Mouse (Mus musculus) embryonic facial prominence, embryonic 10.5 days (tissue): ENCODE measurements at regions not wholly inside any gene's neighbourhood (a gene's known extent, or its start where the extent isn't known, plus 50 kb on each side); places are given as distances from the start of the nearest gene placed in this dataset.
A peak's percentile ranks its signal among the peaks of the same experiment; 100 is the strongest.
"Not testable (repeated sequence)": the region's sequence is repeated elsewhere in the genome, so short reads cannot be mapped to it uniquely, and the experiment has no call there.

Source experiments
- DNase-seq: peaks from one replicate; pipeline ENCODE4 v3.0.0-alpha.2; 2017; ENCODE audit warnings: low spot score
- H3K27ac ChIP-seq: fragments of 300-500 bp; sonication (generic); replicated peaks from 2 replicates; pipeline ENCODE4 v1.5.1; 2016; ENCODE audit warnings: mild to moderate bottlenecking
- H3K27me3 ChIP-seq: fragments of 300-500 bp; sonication (generic); replicated peaks from 2 replicates; pipeline ENCODE4 v1.6.1; 2016; ENCODE audit warnings: low read depth, mild to moderate bottlenecking; ENCODE audit not compliant: poor library complexity, severe bottlenecking
- H3K36me3 ChIP-seq: fragments of 300-500 bp; sonication (generic); replicated peaks from 2 replicates; pipeline ENCODE4 v1.6.1; 2016; ENCODE audit warnings: mild to moderate bottlenecking, moderate library complexity
- H3K4me1 ChIP-seq: fragments of 300-500 bp; sonication (generic); 2 replicates; pipeline ENCODE4 v1.6.1; 2016
- H3K4me3 ChIP-seq: fragments of 300-500 bp; sonication (generic); 2 replicates; pipeline ENCODE4 v1.5.1; 2016; ENCODE audit warnings: mild to moderate bottlenecking, moderate library complexity
- H3K9me3 ChIP-seq: fragments of 300-500 bp; sonication (generic); 2 replicates; pipeline ENCODE4 v1.6.1; 2016; ENCODE audit warnings: mild to moderate bottlenecking
- WGBS: fragments of 180-500 bp; shearing (Covaris S2); methylation state at CpG from one replicate; pipeline ENCODE4 v1.1.7; 2016; 5-methylcytosine and 5-hydroxymethylcytosine counted together

DNA sequence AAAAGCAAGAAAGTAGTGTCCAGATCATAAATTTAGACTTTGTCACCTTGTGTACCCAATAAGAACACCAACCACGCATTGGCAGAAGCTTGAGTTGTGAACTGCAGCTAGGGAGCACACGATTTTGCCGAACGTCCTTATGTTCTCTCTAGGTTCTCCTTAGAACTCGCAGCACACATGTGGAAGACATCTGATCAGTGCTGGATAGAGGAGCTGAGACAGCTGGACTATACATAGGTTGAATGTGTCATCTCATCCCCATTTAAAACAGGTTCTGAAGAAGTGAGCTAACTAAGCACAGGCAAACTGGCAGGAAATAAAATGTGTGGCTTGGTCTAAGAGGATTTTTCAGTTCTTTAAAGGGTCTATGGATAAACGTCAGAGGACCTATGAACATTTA lies 730.5 kb upstream of the Pkdcc start:
- Histone ChIP-seq H3K9me3 (no peaks in the 10 kb centered on the region), H3K36me3 (no peaks in the 10 kb centered on the region), H3K4me1 (no peaks in the 10 kb centered on the region), H3K27me3 (no peaks in the 10 kb centered on the region), H3K4me3 (no peak overlapping the region), H3K27ac (no peak overlapping the region)
- DNase-seq = no peak
- WGBS = 94% methylated on average over 6 of the region's 6 CpGs

DNA sequence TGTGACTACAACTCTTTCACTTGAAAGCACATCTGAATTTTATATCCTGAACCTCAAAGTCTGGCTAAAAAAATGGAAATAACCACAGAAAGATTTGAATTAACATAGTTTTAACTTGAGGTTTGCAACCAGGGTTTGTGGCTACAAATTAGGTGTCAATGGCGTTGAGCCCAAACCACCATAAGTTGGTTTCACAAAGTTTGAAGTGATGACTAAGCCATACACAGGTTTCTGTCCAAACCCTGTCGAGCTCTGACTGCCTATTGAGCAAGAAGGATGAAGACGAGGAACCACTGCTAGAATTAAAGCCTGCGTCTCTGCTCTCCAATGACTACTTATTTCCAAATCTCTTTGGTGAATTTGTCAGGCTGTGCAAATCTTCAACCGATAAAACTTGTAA lies 719.8 kb upstream of the Slc8a1 start:
- no peaks in the 10 kb centered on the region for H3K27me3 ChIP-seq
- no peak for DNase-seq
- no peaks in the 10 kb centered on the region for H3K4me1 ChIP-seq
- H3K27ac ChIP-seq = no peak overlapping the region
- WGBS = 87% methylated on average over 5 of the region's 5 CpGs
- H3K36me3 ChIP-seq = no peaks in the 10 kb centered on the region
- no peaks in the 10 kb centered on the region for H3K9me3 ChIP-seq
- H3K4me3 ChIP-seq = no peak overlapping the region

DNA sequence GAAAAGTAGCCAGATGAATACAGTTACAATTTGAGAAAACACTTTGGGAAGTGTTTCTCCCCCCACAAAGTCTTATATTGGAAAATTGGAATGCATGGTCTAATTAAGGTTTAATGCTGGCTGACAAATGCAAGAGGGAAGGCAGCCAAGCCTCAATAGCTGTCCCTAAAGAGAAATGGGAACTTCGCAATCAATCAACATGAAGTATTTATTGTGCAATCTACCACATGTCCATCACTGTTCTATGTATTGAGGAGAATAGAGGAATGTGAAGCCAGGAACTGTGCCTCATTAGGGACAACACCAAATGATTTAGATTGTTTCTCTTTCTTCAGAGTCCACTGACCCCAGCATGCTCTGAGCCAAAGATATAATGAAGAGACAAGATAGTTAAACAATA lies 715.7 kb upstream of the Slc8a1 start:
- Histone ChIP-seq H3K27ac (no peak overlapping the region), H3K9me3 (no peaks in the 10 kb centered on the region), H3K4me3 (no peak overlapping the region), H3K27me3 (no peaks in the 10 kb centered on the region), H3K4me1 (no peaks in the 10 kb centered on the region), H3K36me3 (no peaks in the 10 kb centered on the region)
- DNase-seq = no peak
- WGBS = 75% methylated on average over 1 of the region's 1 CpGs

DNA sequence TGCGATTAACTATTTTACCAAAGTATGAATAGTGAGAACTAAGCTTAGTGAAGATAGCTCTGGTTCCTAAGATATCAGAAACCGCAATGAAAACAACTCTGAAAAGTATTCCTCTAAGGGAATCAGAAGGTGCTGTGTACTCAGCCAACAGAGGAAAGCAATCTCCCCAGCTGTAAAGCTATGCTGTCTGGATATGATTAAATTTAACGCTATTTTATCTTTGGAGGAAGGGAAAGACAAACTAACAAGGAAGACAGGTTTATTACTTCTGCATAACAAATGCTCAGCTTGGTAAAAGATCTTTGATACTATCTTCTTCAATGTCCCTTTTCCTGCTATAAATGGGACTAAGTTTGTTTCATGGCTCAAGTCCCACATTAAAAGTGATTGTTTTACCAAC lies 700.9 kb upstream of the Slc8a1 start:
- H3K4me3 ChIP-seq = no peak overlapping the region
- H3K9me3 ChIP-seq = no peaks in the 10 kb centered on the region
- no peaks in the 10 kb centered on the region for H3K27me3 ChIP-seq
- no peak overlapping the region for H3K27ac ChIP-seq
- DNase-seq = no peak
- 90% methylated on average over 3 of the region's 3 CpGs for WGBS
- H3K4me1 ChIP-seq = no peaks in the 10 kb centered on the region
- H3K36me3 ChIP-seq = no peaks in the 10 kb centered on the region

DNA sequence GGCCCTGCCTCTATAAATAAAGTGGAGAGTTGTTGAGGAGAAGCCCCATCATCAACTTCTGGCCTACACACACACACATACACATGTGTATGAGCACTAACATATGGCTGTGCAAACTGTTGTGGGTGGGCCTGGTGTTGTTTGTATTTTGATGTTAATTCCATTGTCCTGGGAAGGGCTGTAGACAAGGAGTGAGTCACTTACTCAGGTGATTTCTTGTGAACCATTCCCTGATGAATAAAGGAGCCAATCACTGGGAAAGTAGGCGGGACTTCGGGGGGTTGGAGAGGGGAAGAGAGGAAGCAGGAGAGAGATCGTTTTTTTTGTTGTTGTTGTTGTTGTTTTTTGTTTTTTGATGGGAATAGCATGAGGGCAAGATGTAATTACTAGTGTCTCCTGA lies 699.0 kb upstream of the Slc8a1 start:
- H3K27ac ChIP-seq = no peak overlapping the region
- no peaks in the 10 kb centered on the region for H3K27me3 ChIP-seq
- H3K9me3 ChIP-seq = no peaks in the 10 kb centered on the region
- no peak for DNase-seq
- no peaks in the 10 kb centered on the region for H3K36me3 ChIP-seq
- H3K4me1 ChIP-seq = no peaks in the 10 kb centered on the region
- H3K4me3 ChIP-seq = no peak overlapping the region
- WGBS = 80% methylated on average over 3 of the region's 3 CpGs

DNA sequence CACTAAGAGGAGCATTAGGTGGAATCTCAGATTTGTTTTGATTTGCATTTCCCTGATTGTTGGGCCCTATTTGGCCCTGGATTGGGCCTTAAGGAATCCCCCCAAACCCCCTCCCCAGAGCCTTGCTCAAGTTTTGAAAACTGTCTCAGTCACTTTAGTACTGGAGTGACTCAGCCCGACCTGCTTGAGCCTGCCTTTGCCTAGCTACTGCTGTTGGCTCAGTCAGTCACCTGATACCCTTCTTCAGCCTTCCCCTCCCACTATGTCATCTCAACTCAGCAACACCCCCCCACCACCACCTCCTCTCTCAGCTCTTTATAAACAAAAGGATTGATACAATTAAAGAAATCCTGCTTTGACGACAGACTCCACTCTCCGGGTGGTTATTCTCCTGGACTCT lies 694.5 kb upstream of the Slc8a1 start:
- Histone ChIP-seq H3K9me3 (no peaks in the 10 kb centered on the region), H3K4me3 (no peak overlapping the region), H3K27ac (no peak overlapping the region), H3K36me3 (no peaks in the 10 kb centered on the region), H3K27me3 (no peaks in the 10 kb centered on the region), H3K4me1 (no peaks in the 10 kb centered on the region)
- 47% methylated on average over 3 of the region's 3 CpGs for WGBS
- DNase-seq = peak; percentile 10

DNA sequence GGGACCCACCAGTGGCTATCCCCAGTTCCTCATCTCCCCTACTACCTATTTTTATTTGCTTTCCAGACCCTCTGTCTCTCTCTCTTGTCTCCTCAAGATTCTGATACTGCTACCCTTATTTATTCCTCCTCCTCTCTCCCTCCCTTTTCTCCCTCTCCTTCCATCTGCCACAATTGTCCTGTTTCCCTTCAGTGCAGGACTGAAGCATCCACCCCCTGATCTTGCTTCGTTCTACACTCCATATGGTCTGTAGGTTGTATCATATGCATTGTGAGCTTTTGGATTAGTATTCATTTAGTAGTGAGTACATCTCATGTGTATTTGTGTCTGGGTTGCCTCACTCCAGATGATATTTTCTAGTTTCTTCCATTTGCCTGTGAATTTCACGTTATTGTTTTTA lies 670.1 kb upstream of the Slc8a1 start:
- H3K27ac ChIP-seq = no peak overlapping the region
- no peaks in the 10 kb centered on the region for H3K4me1 ChIP-seq
- H3K9me3 ChIP-seq = no peaks in the 10 kb centered on the region
- no peak for DNase-seq
- no peaks in the 10 kb centered on the region for H3K36me3 ChIP-seq
- no peaks in the 10 kb centered on the region for H3K27me3 ChIP-seq
- 85% methylated on average over 2 of the region's 2 CpGs for WGBS
- no peak overlapping the region for H3K4me3 ChIP-seq

DNA sequence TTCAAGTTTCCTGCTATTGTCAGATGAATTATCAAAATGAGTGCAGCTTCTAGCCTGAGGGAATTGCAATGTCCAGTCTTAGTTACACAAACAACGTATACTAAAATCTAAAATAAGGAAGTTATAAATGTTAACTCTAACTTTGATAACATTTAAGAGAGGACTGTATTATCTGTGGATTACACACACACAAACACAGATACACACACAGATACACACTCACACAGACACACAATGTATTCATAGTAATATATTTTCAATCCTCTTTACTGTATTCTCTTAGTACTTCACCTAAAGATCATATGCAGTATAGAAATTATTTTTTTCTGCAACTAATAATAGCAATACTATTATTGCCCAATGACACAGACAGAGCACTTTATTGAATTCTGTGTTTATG lies 661.2 kb upstream of the Slc8a1 start:
- Histone ChIP-seq H3K9me3 (no peaks in the 10 kb centered on the region), H3K36me3 (no peaks in the 10 kb centered on the region), H3K4me1 (no peaks in the 10 kb centered on the region), H3K27ac (no peak overlapping the region), H3K4me3 (no peak overlapping the region), H3K27me3 (no peaks in the 10 kb centered on the region)
- 82% methylated on average over 1 of the region's 1 CpGs for WGBS
- DNase-seq = no peak

DNA sequence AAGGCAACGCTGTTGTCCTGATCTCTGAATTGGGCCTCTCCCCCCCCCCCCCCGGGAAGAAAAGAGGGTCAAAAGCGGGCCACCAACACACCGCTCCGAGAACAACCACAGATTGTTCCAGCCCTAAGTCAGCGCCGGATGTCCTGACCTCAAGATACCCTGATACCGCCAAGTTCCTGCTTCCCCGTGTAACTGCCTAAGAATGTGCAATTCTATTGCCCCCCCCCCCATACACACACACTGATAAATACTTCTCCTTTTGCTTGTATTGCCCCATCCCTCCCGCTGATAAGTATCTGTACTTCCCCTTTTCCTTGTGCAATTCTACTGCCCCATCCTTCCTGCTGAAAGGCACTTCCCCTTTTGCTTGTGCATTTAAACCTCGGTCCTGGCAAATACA lies 641.2 kb upstream of the Slc8a1 start:
- not testable (repeated sequence) for H3K27ac ChIP-seq, H3K27me3 ChIP-seq, H3K4me3 ChIP-seq, H3K4me1 ChIP-seq, DNase-seq, H3K9me3 ChIP-seq, H3K36me3 ChIP-seq
- 87% methylated on average over 10 of the region's 11 CpGs for WGBS

DNA sequence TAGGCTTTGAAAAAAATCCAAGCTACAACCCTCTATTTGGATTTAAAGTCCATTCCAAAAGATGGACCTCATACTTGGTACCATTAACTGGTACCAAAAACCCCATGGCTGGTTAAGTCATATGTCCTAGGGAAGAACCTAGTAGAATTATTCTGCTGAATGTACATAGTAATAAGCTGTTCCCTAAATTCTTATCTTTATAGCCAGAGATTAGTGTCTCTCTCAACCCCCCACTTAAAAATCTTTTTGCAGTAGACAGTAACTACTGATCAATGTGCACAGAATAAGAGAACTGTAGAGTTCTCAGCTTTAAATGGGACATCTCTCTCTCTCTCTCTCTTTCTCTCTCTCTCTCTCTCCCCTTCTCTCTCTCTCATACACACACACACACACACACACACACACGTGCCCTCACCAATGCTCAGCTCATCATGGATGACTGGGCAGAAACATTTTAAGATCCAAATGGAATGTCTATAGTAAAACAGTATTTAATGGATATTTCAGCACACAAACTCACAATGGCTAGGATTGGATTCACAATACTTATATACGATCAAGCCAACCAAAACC lies 640.2 kb upstream of the Slc8a1 start:
- Histone ChIP-seq H3K27ac (no peak overlapping the region), H3K9me3 (no peaks in the 10 kb centered on the region), H3K4me3 (no peak overlapping the region), H3K4me1 (no peaks in the 10 kb centered on the region), H3K36me3 (no peaks in the 10 kb centered on the region), H3K27me3 (no peaks in the 10 kb centered on the region)
- no peak for DNase-seq
- whole genome bisulfite sequencing = 87% methylated on average over 2 of the region's 2 CpGs

DNA sequence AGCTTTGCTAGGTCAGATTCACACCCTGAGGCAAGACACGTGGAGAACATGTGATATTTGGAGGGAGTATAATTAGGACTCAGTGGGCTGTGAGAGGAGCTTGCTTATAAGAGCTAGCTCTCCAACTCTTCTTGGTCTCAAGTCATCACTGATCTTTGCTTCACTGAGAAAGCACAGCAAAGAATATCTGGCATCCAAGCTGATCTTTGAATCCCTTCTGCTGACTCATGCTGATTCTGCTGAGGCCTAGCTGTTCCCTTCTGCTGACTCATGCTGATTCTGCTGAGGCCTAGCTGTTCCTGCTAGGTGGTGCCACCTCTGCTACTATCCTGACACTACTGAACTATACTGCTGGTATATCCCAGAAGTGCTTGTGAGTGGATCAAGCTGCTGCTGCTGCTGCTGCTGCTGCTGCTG lies 639.0 kb upstream of the Slc8a1 start:
- H3K27me3 ChIP-seq = no peaks in the 10 kb centered on the region
- H3K9me3 ChIP-seq = no peaks in the 10 kb centered on the region
- no peaks in the 10 kb centered on the region for H3K36me3 ChIP-seq
- 73% methylated on average over 1 of the region's 1 CpGs for WGBS
- DNase-seq = no peak
- no peak overlapping the region for H3K27ac ChIP-seq
- H3K4me3 ChIP-seq = no peak overlapping the region
- H3K4me1 ChIP-seq = no peaks in the 10 kb centered on the region

DNA sequence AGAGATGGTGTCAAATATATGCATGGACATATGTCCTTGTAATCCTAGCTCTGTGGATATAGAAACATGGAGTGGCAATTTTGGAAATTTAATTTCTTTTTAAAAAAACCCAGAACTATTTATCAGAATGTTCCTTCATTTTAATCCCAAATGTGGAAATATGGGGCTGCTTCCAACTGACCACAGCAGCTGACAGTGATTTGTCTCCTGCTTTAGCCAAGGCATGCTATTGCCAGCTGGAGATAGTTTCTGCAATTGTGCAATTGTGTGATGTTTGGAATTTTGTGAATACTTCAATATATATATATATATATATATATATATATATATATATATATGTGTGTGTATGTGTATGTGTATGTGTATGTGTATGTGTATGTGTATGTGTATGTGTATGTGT lies 629.7 kb upstream of the Slc8a1 start:
- no peak for DNase-seq
- H3K9me3 ChIP-seq = no peaks in the 10 kb centered on the region
- H3K27ac ChIP-seq = no peak overlapping the region
- H3K36me3 ChIP-seq = no peaks in the 10 kb centered on the region
- no peaks in the 10 kb centered on the region for H3K27me3 ChIP-seq
- H3K4me1 ChIP-seq = no peaks in the 10 kb centered on the region
- H3K4me3 ChIP-seq = no peak overlapping the region

DNA sequence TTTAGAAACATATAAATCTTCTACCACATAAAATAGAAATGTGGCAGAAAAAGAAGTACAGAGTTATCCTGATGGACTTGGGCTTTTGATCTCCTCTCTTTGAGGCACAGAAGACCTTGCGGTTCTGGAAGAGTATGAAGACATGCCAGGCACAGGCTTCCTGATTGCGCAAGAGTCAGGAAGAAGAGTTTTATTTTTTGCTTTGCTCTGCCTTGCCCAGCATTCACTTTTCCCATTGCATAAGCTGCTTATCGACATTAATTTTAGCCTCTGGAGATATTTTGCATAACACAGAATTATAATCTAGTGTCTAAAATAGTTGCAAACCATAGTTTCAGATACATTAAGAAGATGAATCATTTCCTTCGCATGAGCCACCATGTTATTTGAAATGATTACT lies 627.8 kb upstream of the Slc8a1 start:
- 89% methylated on average over 4 of the region's 4 CpGs for WGBS
- H3K36me3 ChIP-seq = no peaks in the 10 kb centered on the region
- DNase-seq = no peak
- H3K4me3 ChIP-seq = no peak overlapping the region
- no peaks in the 10 kb centered on the region for H3K9me3 ChIP-seq
- H3K27ac ChIP-seq = no peak overlapping the region
- H3K4me1 ChIP-seq = no peaks in the 10 kb centered on the region
- H3K27me3 ChIP-seq = no peaks in the 10 kb centered on the region

DNA sequence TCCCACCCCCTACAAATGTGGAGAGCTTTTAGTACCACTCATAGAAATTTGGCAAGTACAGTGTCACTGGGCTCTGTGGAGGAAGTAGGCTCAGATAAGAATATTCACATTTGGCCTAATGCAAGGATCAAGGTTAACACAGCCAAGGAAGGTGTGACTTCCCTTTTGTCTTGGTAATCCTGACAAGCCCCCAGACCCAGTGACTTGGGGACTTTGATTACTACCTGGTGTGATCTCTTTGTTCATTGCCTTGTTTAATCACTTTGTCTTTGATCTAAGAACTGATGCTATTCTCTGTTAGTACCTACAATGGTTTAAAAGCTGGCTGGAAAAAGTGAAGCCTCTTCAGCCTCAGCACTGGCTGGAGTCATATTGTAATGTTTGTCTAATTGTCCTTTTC lies 610.5 kb upstream of the Slc8a1 start:
- Histone ChIP-seq H3K4me3 (no peak overlapping the region), H3K9me3 (no peaks in the 10 kb centered on the region), H3K4me1 (no peaks in the 10 kb centered on the region), H3K36me3 (no peaks in the 10 kb centered on the region), H3K27me3 (no peaks in the 10 kb centered on the region), H3K27ac (no peak overlapping the region)
- no peak for DNase-seq
